Mouse (Mus musculus): ENCODE results near the gene Arhgap1.

The Arhgap1 gene

DNA sequence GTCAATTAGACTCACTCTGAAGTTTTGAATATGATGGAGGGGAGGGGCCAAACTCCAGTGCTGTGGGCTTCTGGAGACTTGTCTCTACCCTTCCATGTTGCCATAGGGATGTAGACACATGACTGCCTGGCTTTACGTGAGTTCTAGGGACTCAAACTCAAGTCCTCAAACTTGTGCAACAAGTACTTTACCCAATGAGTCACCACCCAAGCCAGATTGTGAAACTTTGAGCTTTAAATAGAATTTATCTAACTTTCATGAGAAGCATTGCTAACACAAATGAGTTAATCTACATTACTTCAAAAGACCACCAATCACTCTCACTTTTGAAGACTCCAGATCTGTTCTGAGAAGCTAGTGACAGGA lies 46.5 kb downstream of the Arhgap1 start:
- DNase-seq (ENCODE audit: low spot score in 2 of 2), result no peak

GRCm38 (mm10) chr2:91699225-91699624 lies 49.6 kb downstream of the Arhgap1 start:
- no peak for DNase-seq (ENCODE audit: low spot score in 2 of 2)

GRCm38 (mm10) chr2:91701366-91701765 lies 51.7 kb downstream of the Arhgap1 start:
- no peak for DNase-seq (ENCODE audit: low spot score in 2 of 2)

DNA sequence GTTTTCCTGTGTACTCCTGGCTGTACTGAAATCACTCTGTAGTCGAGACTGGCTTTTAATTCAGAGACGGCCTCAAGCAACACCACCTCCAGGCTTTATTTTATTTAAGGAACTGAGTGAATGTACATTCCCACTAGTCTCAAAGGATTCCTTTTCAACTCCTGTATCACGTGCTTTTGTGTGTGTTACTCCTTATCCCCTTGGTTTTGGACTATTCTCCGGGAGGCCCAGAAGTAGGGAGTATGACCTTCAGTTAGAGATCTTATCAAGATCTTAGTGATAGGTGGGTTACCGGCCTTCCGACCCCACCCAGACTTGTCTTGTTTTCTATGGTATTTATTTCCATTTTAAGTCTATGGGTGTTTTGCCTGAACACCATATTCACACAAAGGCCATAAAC lies 56.1 kb downstream of the Arhgap1 start:
- no peak for DNase-seq (ENCODE audit: low spot score in 2 of 2)

- no peak for DNase-seq (ENCODE audit: low spot score in 2 of 2)
Observed at GRCm38 (mm10) chr2:91706456-91706855, 56.8 kb downstream of the Arhgap1 start.

GRCm38 (mm10) chr2:91708361-91708760 lies 58.7 kb downstream of the Arhgap1 start:
- no peak for DNase-seq (ENCODE audit: low spot score in 2 of 2)

- DNase-seq (ENCODE audit: low spot score in 2 of 2), result peak; percentile 88 to 89
Observed at GRCm38 (mm10) chr2:91710272-91711234, 60.9 kb downstream of the Arhgap1 start, which contains the start of the genes Atg13 and Harbi1. Gene Atg13, minus strand, starts transcription at chr2:91710576. Gene Harbi1, plus strand, starts transcription at chr2:91710852.

- peak; percentile 15 to 24 for DNase-seq (ENCODE audit: low spot score in 2 of 2)
Observed at GRCm38 (mm10) chr2:91711256-91711925, 61.7 kb downstream of the Arhgap1 start.

DNA sequence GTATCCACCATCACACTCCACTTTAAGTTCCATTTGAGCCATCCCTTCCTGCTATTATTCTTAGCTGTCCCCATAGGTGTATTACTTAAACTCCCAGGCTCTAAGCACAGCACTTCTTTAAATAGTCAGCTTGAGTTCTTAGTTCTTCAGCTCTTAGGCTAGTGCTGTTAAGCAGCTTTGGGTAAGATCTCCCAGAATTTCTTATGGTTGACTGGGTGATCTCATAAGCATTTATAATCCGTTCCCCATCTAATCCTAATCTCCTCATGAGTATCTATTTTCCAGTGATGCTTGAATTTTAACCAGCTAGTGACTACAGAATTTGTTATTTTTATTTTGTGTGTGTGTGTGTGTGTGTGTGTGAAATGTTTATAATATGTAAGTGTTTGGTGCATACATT lies 65.3 kb downstream of the Arhgap1 start:
- no peak for DNase-seq (ENCODE audit: low spot score in 2 of 2)

- DNase-seq (ENCODE audit: low spot score in 2 of 2), result no peak
Observed at GRCm38 (mm10) chr2:91718276-91718675, 68.6 kb downstream of the Arhgap1 start.
